Mouse (Mus musculus) liver, adult 2 months (tissue): Measurements from ENCODE around the gene Atp6v0e.

Experiments used
- CTCF ChIP-seq: fragments of 200-500 bp; IDR thresholded peaks from 2 replicates; pipeline ENCODE4 v1.5.1; 2011; ENCODE audit warnings: low read depth, low read length, control low read depth
- POLR2A ChIP-seq: fragments of 200-500 bp; IDR thresholded peaks from 2 replicates; pipeline ENCODE4 v1.6.1; 2011; ENCODE audit warnings: low read length, control low read depth; ENCODE audit not compliant: insufficient read depth; ENCODE audit errors: extremely low read depth

DNA sequence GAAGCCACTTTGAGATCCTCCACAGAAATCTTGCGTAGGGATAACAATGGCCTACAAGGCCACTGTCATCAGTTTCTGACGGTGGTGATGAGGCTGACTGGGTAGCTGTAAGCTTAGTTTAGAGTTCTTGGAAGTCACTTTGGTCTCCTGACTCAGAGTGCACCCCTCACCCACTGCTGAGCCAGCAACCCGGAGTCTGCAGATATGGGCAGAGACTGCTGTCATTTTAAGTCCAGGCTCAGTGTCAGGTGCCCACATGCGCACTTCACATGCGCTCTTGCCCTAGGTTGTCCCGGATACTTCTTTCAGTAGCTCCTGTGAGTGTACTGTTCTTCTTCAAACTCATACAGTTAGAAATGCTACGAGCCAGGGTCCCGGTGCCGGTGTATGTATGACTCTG is 29.1 kb upstream of the Atp6v0e start:
- TF ChIP-seq POLR2A = no peak
- TF ChIP-seq CTCF = no peak
